Mouse (Mus musculus) adrenal gland, postnatal 10 days (tissue): ENCODE results near the gene Ptpdc1. TPM values are rescaled to one million over a fixed set of nuclear protein-coding genes. Genes with fewer than 3 reads are reported as not detected.

ENCODE experiments used
- DNase-seq: peaks from one replicate; pipeline ENCODE4 v3.0.0; 2021; ENCODE audit warnings: mixed read lengths
- total RNA-seq, 2 experiments: library from RNA; stranded (reverse); gene quantifications; 2 replicates each; pipeline ENCODE4 v1.2.3; 2021

The Ptpdc1 gene
- total RNA-seq, 2 experiments from 2014 or later, result 7.5 to 11.8 TPM

DNA sequence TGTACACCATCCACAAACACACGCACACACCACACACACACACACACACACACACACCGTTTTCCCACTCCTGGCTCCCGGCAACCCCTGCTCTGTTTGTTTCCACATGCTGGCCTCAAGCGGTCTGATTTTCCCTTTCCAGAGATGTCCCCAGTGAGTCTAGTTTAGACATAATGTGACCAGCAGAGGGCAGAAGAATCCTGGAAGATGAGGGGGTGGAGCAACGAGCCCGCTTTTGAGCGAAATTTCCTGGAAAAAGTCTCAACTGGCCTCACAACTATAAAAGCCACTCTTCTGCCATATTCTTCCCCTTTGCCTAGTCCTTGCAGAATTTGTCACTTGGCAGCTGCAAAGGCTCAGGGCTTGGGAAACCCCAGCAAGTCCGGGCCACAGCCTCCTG is 30.2 kb upstream of the Ptpdc1 start:
- DNase-seq, result peak; percentile 71

DNA sequence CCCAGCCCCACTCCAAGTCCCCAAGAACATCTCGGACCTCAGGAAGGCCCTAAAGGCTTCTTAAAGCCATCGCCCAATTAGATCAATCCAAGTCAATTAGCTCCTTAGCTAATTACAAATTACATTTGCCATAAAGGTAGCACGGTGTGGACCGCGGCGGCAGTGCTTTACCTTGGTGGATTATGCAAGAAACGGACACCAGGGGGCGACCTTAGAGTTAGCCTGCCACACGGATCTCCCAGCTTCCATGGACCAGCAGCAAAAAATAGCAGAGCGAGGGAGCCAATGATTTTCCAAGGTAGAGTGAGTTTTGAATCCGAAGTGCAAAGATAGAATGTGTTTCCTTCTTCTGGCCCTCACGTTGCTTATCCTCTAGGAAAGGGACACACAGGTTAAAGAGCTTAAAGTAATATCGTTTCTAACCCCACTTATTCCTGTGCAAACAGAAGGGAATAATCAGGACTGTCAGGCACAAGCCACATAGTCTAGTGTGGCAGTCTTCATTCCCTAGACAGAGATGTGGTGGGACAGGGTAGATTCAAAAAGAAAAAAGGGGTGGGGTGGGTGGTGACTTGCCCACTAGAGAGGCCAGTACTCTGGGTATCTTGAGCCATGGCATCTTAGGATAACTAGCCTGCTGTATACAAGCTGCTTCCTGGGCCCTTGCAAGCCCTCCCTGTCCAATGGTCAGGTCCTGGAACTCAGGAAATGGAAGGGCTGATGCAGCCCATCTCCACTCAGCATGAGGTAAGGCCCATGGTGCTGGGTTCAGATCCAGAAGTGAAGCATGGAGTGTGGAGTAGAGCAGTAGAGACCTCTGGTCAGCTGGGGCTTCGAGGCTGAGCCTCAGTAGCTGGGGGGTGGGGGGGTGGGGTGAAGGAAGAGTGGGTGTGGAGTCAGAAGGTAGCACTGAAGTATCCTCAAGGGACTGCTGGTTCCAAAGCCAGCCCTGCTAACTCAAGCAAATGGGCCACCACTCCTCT is 28.6 kb upstream of the Ptpdc1 start:
- peak; percentile 85 for DNase-seq

GRCm38 (mm10) chr13:48651132-48652065 is 25.9 kb upstream of the Ptpdc1 start:
- no peak for DNase-seq

GRCm38 (mm10) chr13:48650615-48651014 is 25.2 kb upstream of the Ptpdc1 start:
- DNase-seq, result no peak

- no peak for DNase-seq
Measured at GRCm38 (mm10) chr13:48646696-48647095, 21.2 kb upstream of the Ptpdc1 start.

DNA sequence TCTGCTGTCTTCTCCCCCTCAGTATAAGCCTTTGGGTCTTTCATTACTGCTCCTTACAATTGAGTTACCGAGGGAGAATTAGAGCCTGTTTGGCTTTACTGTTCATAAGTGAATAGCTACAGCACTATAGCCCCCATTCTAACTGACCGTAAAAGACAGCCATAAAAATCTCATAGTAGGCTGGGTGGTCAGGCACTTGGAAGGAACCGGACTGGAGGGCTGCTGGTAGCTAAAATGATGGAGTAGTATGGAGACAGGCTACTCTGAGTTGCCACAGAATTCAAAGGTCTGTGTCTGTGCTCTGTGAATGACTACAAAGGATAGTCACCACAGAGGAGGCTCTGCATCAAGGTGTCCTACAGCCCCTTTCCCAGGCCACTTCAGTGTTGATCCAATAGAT is 18.5 kb upstream of the Ptpdc1 start:
- no peak for DNase-seq

GRCm38 (mm10) chr13:48643072-48643471 is 17.6 kb upstream of the Ptpdc1 start:
- DNase-seq, result no peak

GRCm38 (mm10) chr13:48639570-48639969 is 14.1 kb upstream of the Ptpdc1 start:
- peak; percentile 66 for DNase-seq

GRCm38 (mm10) chr13:48637706-48638105 is 12.2 kb upstream of the Ptpdc1 start:
- DNase-seq, result no peak

DNA sequence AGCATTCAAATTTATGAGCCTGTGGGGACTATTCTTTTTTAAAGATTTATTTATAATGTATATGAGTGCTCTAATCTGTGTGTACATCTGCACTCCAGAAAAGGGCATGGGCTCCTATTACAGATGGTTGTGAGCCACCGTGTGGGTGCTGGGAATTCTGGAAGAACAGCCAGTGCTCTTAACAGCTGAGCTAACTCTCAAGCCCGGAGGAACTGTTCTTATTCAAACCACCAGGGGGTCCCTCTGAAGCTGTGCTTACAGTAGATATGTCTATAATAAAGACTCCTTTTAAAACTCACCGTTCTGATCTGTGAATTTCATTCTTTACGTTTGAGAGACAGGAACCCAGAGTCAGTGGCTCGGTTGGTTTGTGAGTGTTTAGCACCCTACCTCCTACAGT is 6.2 kb upstream of the Ptpdc1 start:
- DNase-seq, result no peak

DNA sequence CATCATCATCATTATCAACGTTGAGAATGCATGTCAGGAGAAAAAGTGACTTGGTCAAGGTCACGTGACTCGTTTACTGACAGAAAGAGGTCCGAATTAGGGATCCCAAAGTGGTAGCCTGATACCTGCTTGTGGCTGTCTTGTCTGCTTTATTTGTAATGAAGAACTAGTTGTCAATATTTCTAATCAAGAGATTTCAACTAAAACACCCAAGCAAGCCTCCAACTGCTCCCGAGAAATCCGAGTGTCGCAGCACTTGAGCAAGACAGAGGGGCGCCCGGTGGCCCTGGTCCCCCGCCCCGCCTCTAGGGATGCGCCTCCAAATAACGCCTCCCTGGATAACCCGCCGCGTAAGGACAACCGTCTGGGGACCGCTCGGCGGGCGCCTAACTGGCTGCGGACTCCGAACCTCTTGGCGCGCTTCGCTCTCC is 481 bp downstream of the Ptpdc1 start:
- DNase-seq, result no peak

- DNase-seq, result no peak
Measured at GRCm38 (mm10) chr13:48618890-48619289, 6.6 kb downstream of the Ptpdc1 start.

DNA sequence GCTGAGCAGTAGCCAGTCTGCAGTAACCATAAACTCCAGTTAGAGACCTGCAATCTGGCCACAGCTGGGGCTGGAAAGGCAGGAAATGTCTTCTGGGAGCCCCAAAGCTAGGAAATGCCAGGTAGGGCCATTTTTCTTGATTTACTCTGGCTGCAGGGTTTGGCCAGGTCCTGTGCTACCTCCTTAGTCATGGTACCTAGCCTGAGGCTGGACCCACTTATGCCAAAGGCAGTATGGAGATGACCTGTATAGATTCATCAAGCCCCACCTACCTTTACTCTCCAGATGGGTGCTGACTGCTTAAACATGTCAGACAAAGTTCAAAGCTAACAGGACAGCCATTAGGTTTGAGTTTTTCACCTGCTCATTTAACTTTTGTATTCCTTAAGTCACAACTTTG is 7.7 kb downstream of the Ptpdc1 start:
- no peak for DNase-seq

- no peak for DNase-seq
Measured at GRCm38 (mm10) chr13:48614525-48614924, 10.9 kb downstream of the Ptpdc1 start.

- DNase-seq, result no peak
Measured at GRCm38 (mm10) chr13:48609106-48609505, 16.4 kb downstream of the Ptpdc1 start.

- no peak for DNase-seq
Measured at GRCm38 (mm10) chr13:48604591-48604990, 20.9 kb downstream of the Ptpdc1 start.

- DNase-seq, result no peak
Measured at GRCm38 (mm10) chr13:48603296-48603695, 22.2 kb downstream of the Ptpdc1 start.

- no peak for DNase-seq
Measured at GRCm38 (mm10) chr13:48594605-48595004, 30.9 kb downstream of the Ptpdc1 start.

DNA sequence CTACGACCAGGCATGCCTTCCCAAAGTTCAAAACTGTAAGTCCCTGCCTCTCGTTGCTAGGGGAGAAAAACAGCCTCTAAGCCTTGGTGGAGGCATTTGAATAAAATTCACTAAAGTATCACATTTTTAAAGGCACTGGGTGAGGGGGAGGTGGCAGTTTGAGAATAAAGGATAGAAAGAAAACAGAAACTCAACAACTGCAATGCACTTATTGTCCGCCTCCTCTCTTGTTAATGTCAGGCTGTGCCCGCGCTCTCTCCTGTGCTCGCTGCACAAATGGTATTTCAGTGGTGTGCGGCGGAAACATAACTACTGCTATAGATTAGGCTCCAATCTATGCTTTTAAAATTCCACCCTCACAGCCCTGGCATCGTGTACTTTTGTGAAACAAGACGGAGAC is 31.4 kb downstream of the Ptpdc1 start:
- DNase-seq, result no peak

DNA sequence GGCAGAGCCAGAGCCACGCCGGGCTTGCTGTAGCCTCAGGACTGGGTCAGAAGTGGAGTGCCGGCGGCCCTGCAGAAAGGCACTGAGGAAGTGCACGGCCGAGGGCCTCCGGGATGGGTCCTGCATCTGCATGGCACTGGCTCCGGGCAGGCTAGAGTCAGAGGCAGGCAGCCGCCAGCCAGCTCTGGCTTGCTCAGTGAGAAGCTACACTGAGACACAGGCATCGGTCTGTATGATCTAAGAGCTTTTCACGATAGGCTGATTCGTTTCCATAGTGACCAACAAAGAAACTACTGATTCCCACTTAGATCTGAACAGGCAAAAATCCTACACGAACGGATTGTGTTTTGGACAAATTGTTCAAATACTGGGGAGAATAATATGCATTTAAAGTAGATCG is 32.3 kb downstream of the Ptpdc1 start:
- DNase-seq, result no peak

GRCm38 (mm10) chr13:48590743-48591142 is 34.7 kb downstream of the Ptpdc1 start:
- DNase-seq, result no peak

- no peak for DNase-seq
Measured at GRCm38 (mm10) chr13:48587354-48587753, 38.1 kb downstream of the Ptpdc1 start.

GRCm38 (mm10) chr13:48586496-48586895 is 39.0 kb downstream of the Ptpdc1 start:
- no peak for DNase-seq
